In the genomic region with DNA sequence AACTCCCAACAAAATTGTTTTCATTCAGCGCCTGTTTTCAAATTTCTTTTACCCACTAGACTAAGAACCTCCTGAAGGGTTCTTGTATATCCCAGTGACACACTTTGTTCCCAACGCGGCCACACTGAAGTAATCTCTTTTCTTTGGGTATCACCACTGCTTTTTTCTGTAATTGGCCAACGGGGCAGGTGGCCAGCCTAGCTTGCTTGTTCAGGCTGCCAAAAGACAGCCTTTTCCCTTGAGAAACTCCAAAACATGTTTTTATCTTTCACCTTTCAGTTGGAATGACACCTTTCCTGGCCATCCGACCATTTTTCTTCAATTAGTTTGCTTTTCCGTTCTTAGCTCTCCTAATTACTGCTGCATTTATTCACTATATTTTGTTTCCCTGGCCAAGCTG, we compare ENCODE assay signal across 7 mouse cellular contexts. TPM values are rescaled to one million over a fixed set of nuclear protein-coding genes. Genes with fewer than 3 reads are reported as not detected.
A peak's percentile ranks its signal among the peaks of the same experiment; 100 is the strongest.
DNase-seq lines count a peak whose midpoint lies in the region; ATAC-seq and TF ChIP-seq lines count a peak whose summit lies in the region.

No protein-coding gene starts in this region.

- ATAC-seq in lung, embryonic 16.5 days (ENCODE audit: low read depth), result no peak
- ATAC-seq in embryonic facial prominence, embryonic 15.5 days (ENCODE audit: insufficient number of reproducible peaks, low FRiP score, low TSS enrichment, low read depth), result no peak
- ATAC-seq in intestine, postnatal 0 days, result no peak

- H3K36me3 ChIP-seq in lung, embryonic 16.5 days (ENCODE audit: control insufficient read depth, insufficient read depth, low read length), result no peaks in the 10 kb centered on the region
- H3K36me3 ChIP-seq in embryonic facial prominence, embryonic 15.5 days, result no peaks in the 10 kb centered on the region
- H3K36me3 ChIP-seq in intestine, postnatal 0 days (ENCODE audit: control insufficient read depth, insufficient read depth), result no peaks in the 10 kb centered on the region

- 67% methylated on average over 6 of the region's 6 CpGs for WGBS in lung, embryonic 16.5 days
- WGBS in embryonic facial prominence, embryonic 15.5 days, result 62% methylated on average over 6 of the region's 6 CpGs
- WGBS in intestine, postnatal 0 days, result 65% methylated on average over 6 of the region's 6 CpGs
- WGBS in olfactory bulb, adult 2 months, result 16% methylated on average over 6 of the region's 6 CpGs

- H3K4me2 ChIP-seq in lung, embryonic 16.5 days (ENCODE audit: low read depth, low read length), result peak overlapping the region; percentile 47
- H3K4me2 ChIP-seq in embryonic facial prominence, embryonic 15.5 days (replicated peaks), result peak overlapping the region; percentile 89
- H3K4me2 ChIP-seq in intestine, postnatal 0 days (replicated peaks; ENCODE audit: low read depth), result peak overlapping the region; percentile 93

- H3K9me3 ChIP-seq in lung, embryonic 16.5 days (ENCODE audit: control insufficient read depth, low read length), result no peaks in the 10 kb centered on the region
- H3K9me3 ChIP-seq in embryonic facial prominence, embryonic 15.5 days (replicated peaks), result no peaks in the 10 kb centered on the region
- no peaks in the 10 kb centered on the region for H3K9me3 ChIP-seq in intestine, postnatal 0 days (ENCODE audit: control insufficient read depth)

- TF ChIP-seq POLR2A in olfactory bulb, adult 2 months (IDR thresholded peaks at IDR 0.05; ENCODE audit: insufficient read depth, low read depth, low read length), result no peak

- H3K9ac ChIP-seq in lung, embryonic 16.5 days (ENCODE audit: low read length), result peak overlapping the region; percentile 21; the same call in 1 of the 2 replicates
- H3K9ac ChIP-seq in embryonic facial prominence, embryonic 15.5 days, result peak overlapping the region; percentile 92; the same call in 1 of the 2 replicates
- no peak overlapping the region for H3K9ac ChIP-seq in intestine, postnatal 0 days (ENCODE audit: low read depth, low read length)

- H3K4me1 ChIP-seq in lung, embryonic 16.5 days (replicated peaks; ENCODE audit: control insufficient read depth, insufficient read depth, low read length), result peaks cover 13% of the 10 kb centered on the region
- peaks cover 20% of the 10 kb centered on the region for H3K4me1 ChIP-seq in embryonic facial prominence, embryonic 15.5 days
- 0 out of 2 replicates have a peak, but pooled peaks cover 4% of the 10 kb centered on the region for H3K4me1 ChIP-seq in intestine, postnatal 0 days (replicated peaks; ENCODE audit: control insufficient read depth, insufficient read depth, low read length)
- H3K4me1 ChIP-seq in olfactory bulb, adult 2 months (ENCODE audit: control insufficient read depth, insufficient read depth, low read length), result peaks cover 11% of the 10 kb centered on the region

- TF ChIP-seq CTCF in intestine, postnatal 0 days (IDR thresholded peaks at IDR 0.05; ENCODE audit: low read depth), result no peak
- no peak for TF ChIP-seq CTCF in olfactory bulb, adult 2 months (IDR thresholded peaks at IDR 0.05; ENCODE audit: insufficient read depth, low read depth, low read length)

- no peak for DNase-seq in lung, postnatal 4 days
- no peak for DNase-seq in gastrocnemius, postnatal 10 days
- no peak for DNase-seq in layer of hippocampus, adult 11-12 months (ENCODE audit: low spot score)

- H3K27me3 ChIP-seq in lung, embryonic 16.5 days (ENCODE audit: control insufficient read depth, insufficient read depth, low read depth, low read length), result no peaks in the 10 kb centered on the region
- H3K27me3 ChIP-seq in embryonic facial prominence, embryonic 15.5 days, result no peaks in the 10 kb centered on the region
- H3K27me3 ChIP-seq in intestine, postnatal 0 days (replicated peaks; ENCODE audit: control insufficient read depth, insufficient read depth, low read length), result no peaks in the 10 kb centered on the region

- H3K4me3 ChIP-seq in lung, embryonic 16.5 days (ENCODE audit: low read length), result peak overlapping the region; percentile 82
- H3K4me3 ChIP-seq in embryonic facial prominence, embryonic 15.5 days (replicated peaks), result peak overlapping the region; percentile 87
- H3K4me3 ChIP-seq in intestine, postnatal 0 days (ENCODE audit: low read depth, low read length), result peak overlapping the region; percentile 68; the same call in 1 of the 2 replicates
- H3K4me3 ChIP-seq in olfactory bulb, adult 2 months (ENCODE audit: insufficient read depth, low read depth, low read length), result peak overlapping the region; percentile 43

- no peak overlapping the region for H3K27ac ChIP-seq in lung, embryonic 16.5 days (ENCODE audit: low read length)
- H3K27ac ChIP-seq in embryonic facial prominence, embryonic 15.5 days (replicated peaks), result 0 out of 2 replicates have a peak overlapping the region, but pooled peaks have one; percentile 17
- H3K27ac ChIP-seq in intestine, postnatal 0 days (ENCODE audit: low read depth, low read length), result no peak overlapping the region
- H3K27ac ChIP-seq in olfactory bulb, adult 2 months (ENCODE audit: insufficient read depth, low read depth, low read length), result peak overlapping the region; percentile 68

RNA-seq across cellular contexts. Expression of a gene that starts 0.5 kb away (rescaled TPM):
- 80.2 and 86.2 TPM in 2 replicates for polyA plus RNA-seq in lung, embryonic 16.5 days (2015; fragmentation: Nextera tagmentation; extraction: Ambion mirVana)
- polyA plus RNA-seq in embryonic facial prominence, embryonic 15.5 days (2015; fragmentation: Nextera tagmentation; extraction: Ambion mirVana), result 63.5 and 66.1 TPM in 2 replicates
- polyA plus RNA-seq in intestine, postnatal 0 days (2015; fragmentation: Nextera tagmentation; extraction: Ambion mirVana), result 21.2 and 21.9 TPM in 2 replicates
- polyA plus RNA-seq in olfactory bulb, adult 2 months (2012; ENCODE audit: insufficient read depth, insufficient read length, low replicate concordance, missing spikeins), result not detected in 2 replicates
- total RNA-seq in gastrocnemius, postnatal 10 days (2021), result 10 to 100 TPM; 19.3 to 20.3 TPM

RNA-seq across cellular contexts. Expression of a gene that starts 34.9 kb away (rescaled TPM):
- polyA plus RNA-seq in lung, embryonic 16.5 days (2015; fragmentation: Nextera tagmentation; extraction: Ambion mirVana), result 219 and 314 TPM in 2 replicates
- polyA plus RNA-seq in embryonic facial prominence, embryonic 15.5 days (2015; fragmentation: Nextera tagmentation; extraction: Ambion mirVana), result 290 and 306 TPM in 2 replicates
- polyA plus RNA-seq in intestine, postnatal 0 days (2015; fragmentation: Nextera tagmentation; extraction: Ambion mirVana), result 2,068 and 2,262 TPM in 2 replicates
- polyA plus RNA-seq in olfactory bulb, adult 2 months (2012; ENCODE audit: insufficient read depth, insufficient read length, low replicate concordance, missing spikeins), result 885 TPM in 1 of 2 replicates, not detected in the other
- 10 to 100 TPM; 29.0 to 43.8 TPM for total RNA-seq in gastrocnemius, postnatal 10 days (2021)

RNA-seq across cellular contexts. Expression of a gene that starts 41.4 kb away (rescaled TPM):
- polyA plus RNA-seq in lung, embryonic 16.5 days (2015; fragmentation: Nextera tagmentation; extraction: Ambion mirVana), result 40.6 and 63.7 TPM in 2 replicates
- 83.3 and 95.7 TPM in 2 replicates for polyA plus RNA-seq in embryonic facial prominence, embryonic 15.5 days (2015; fragmentation: Nextera tagmentation; extraction: Ambion mirVana)
- polyA plus RNA-seq in intestine, postnatal 0 days (2015; fragmentation: Nextera tagmentation; extraction: Ambion mirVana), result 224 and 270 TPM in 2 replicates
- polyA plus RNA-seq in olfactory bulb, adult 2 months (2012; ENCODE audit: insufficient read depth, insufficient read length, low replicate concordance, missing spikeins), result not detected in 2 replicates
- total RNA-seq in gastrocnemius, postnatal 10 days (2021), result 10 to 100 TPM; 35.0 to 63.8 TPM

Comparison
In these comparisons a context has a peak if more than half of its experiments do, and no peak if none do; other contexts are left out.
1. H3K27ac ChIP-seq: peak in embryonic facial prominence, embryonic 15.5 days (single experiment) and olfactory bulb, adult 2 months (single experiment); none in lung, embryonic 16.5 days (single experiment) and intestine, postnatal 0 days (single experiment).
2. RNA of a gene that starts 41.4 kb away (polyA plus RNA-seq): 224 to 270 TPM in intestine, postnatal 0 days, 83.3 to 95.7 TPM in embryonic facial prominence, embryonic 15.5 days and 40.6 to 63.7 TPM in lung, embryonic 16.5 days; not detected in olfactory bulb, adult 2 months; every median in the first group is over 10 times any median in the second.
3. Peak in every context shown above with its lines, with median percentiles within 50 percentile points of each other: H3K4me2 ChIP-seq and H3K4me3 ChIP-seq.